Comparison of ENCODE assay signal across 24 mouse cellular contexts in genomic region chr14:25826866-25827265, GRCm38 (mm10).
"Had no signal": no experiment of that assay in that cellular context is flagged by ENCODE, and none has a peak within 500 bp of the region (broad histone marks: within the 10 kb centered on the region; RNA-seq: fewer than 3 reads in every experiment).

No protein-coding gene starts in this region.

- H3K36me3 ChIP-seq: limb, embryonic 10.5 days; limb, embryonic 13.5 days; liver, embryonic 12.5 days; liver, embryonic 15.5 days; lung, embryonic 15.5 days; midbrain, embryonic 10.5 days; neural tube, embryonic 12.5 days; neural tube, embryonic 15.5 days had no signal

- DNase-seq: kidney, adult 18-20 months; kidney, adult 9 months; kidney, postnatal 25 days; layer of hippocampus, adult 9-11 months; liver; lung, adult 18-20 months; lung, postnatal 10 days; lung, postnatal 36 days; midbrain, embryonic 14.5 days; right cerebral cortex, adult 18-20 months; right cerebral cortex, postnatal 14 days; right cerebral cortex, postnatal 4 days; spleen, adult 18-20 months; thymus, postnatal 25 days had no signal

- H3K9ac ChIP-seq: limb, embryonic 13.5 days; liver, embryonic 12.5 days; liver, embryonic 15.5 days; lung, embryonic 15.5 days; neural tube, embryonic 12.5 days; neural tube, embryonic 15.5 days had no signal

- H3K27me3 ChIP-seq: limb, embryonic 13.5 days; lung, embryonic 15.5 days; neural tube, embryonic 12.5 days had no signal

- H3K4me1 ChIP-seq: limb, embryonic 10.5 days; liver, embryonic 12.5 days; liver, embryonic 15.5 days; neural tube, embryonic 12.5 days had no signal

- H3K9me3 ChIP-seq: limb, embryonic 10.5 days; limb, embryonic 13.5 days; liver, embryonic 12.5 days; liver, embryonic 15.5 days; lung, embryonic 15.5 days; midbrain, embryonic 10.5 days; neural tube, embryonic 12.5 days; neural tube, embryonic 15.5 days had no signal

- H3K4me2 ChIP-seq: limb, embryonic 13.5 days; liver, embryonic 12.5 days; liver, embryonic 15.5 days; lung, embryonic 15.5 days; neural tube, embryonic 12.5 days; neural tube, embryonic 15.5 days had no signal

- H3K27ac ChIP-seq: layer of hippocampus, adult 2 months; limb, embryonic 10.5 days; liver, embryonic 12.5 days; liver, embryonic 15.5 days; lung, embryonic 15.5 days; midbrain, embryonic 10.5 days; neural tube, embryonic 12.5 days; neural tube, embryonic 15.5 days had no signal

- H3K4me3 ChIP-seq: layer of hippocampus, adult 2 months; limb, embryonic 10.5 days; limb, embryonic 13.5 days; liver, embryonic 12.5 days; liver, embryonic 15.5 days; lung, embryonic 15.5 days; megakaryocyte, embryonic 14.5 days; midbrain, embryonic 10.5 days; neural tube, embryonic 12.5 days; neural tube, embryonic 15.5 days had no signal

- ATAC-seq: liver, embryonic 12.5 days had no signal
